Mouse (Mus musculus): ENCODE measurements around the gene Lrmda.

The Lrmda gene

GRCm38 (mm10) chr14:22814811-22815345 is 795.4 kb downstream of the Lrmda start:
- DNase-seq: no peak

- no peak for DNase-seq
These were observed 798.1 kb downstream of the Lrmda start for GRCm38 (mm10) chr14:22817346-22818201.

GRCm38 (mm10) chr14:22818202-22818530 is 798.7 kb downstream of the Lrmda start:
- DNase-seq: no peak

GRCm38 (mm10) chr14:22822942-22823341 is 803.4 kb downstream of the Lrmda start:
- DNase-seq: no peak

GRCm38 (mm10) chr14:22826825-22827224 is 807.3 kb downstream of the Lrmda start:
- DNase-seq: no peak

GRCm38 (mm10) chr14:22837058-22837457 is 817.5 kb downstream of the Lrmda start:
- no peak for DNase-seq

GRCm38 (mm10) chr14:22841136-22841535 is 821.6 kb downstream of the Lrmda start:
- no peak for DNase-seq

- DNase-seq: no peak
These were observed 824.5 kb downstream of the Lrmda start for GRCm38 (mm10) chr14:22844006-22844405.

- DNase-seq: no peak
These were observed 825.9 kb downstream of the Lrmda start for GRCm38 (mm10) chr14:22845401-22845800.

GRCm38 (mm10) chr14:22847011-22847786 is 827.7 kb downstream of the Lrmda start:
- no peak for DNase-seq

GRCm38 (mm10) chr14:22849108-22849507 is 829.6 kb downstream of the Lrmda start:
- no peak for DNase-seq

GRCm38 (mm10) chr14:22860631-22861030 is 841.1 kb downstream of the Lrmda start:
- no peak for DNase-seq

GRCm38 (mm10) chr14:22864132-22864531 is 844.6 kb downstream of the Lrmda start:
- DNase-seq: no peak

- DNase-seq: no peak
These were observed 855.1 kb downstream of the Lrmda start for GRCm38 (mm10) chr14:22874584-22874983.

GRCm38 (mm10) chr14:22887182-22887581 is 867.7 kb downstream of the Lrmda start:
- DNase-seq: no peak

GRCm38 (mm10) chr14:22899312-22899711 is 879.8 kb downstream of the Lrmda start:
- DNase-seq: no peak

- no peak for DNase-seq
These were observed 882.6 kb downstream of the Lrmda start for GRCm38 (mm10) chr14:22902116-22902515.

- DNase-seq: no peak
These were observed 883.4 kb downstream of the Lrmda start for GRCm38 (mm10) chr14:22902914-22903313.

GRCm38 (mm10) chr14:22905741-22906667 is 886.5 kb downstream of the Lrmda start:
- no peak for DNase-seq

- peak; percentile 4 for DNase-seq
These were observed 887.2 kb downstream of the Lrmda start for GRCm38 (mm10) chr14:22906716-22907115.

- DNase-seq: no peak
These were observed 887.7 kb downstream of the Lrmda start for GRCm38 (mm10) chr14:22907221-22907620.

GRCm38 (mm10) chr14:22908006-22908405 is 888.5 kb downstream of the Lrmda start:
- no peak for DNase-seq

GRCm38 (mm10) chr14:22915463-22915862 is 896.0 kb downstream of the Lrmda start:
- DNase-seq: no peak
